Mouse (Mus musculus) spleen, postnatal 36 days (tissue): Measurements from ENCODE around the gene Sh3gl1.
A peak's percentile ranks its signal among the peaks of the same experiment; 100 is the strongest.

Experiments
- DNase-seq, 2 experiments: peaks; one replicate each; pipeline ENCODE4 v3.0.0; 2022; ENCODE audit warnings: low spot score in 2 of 2, mixed read lengths in 1 of 2

Gene Sh3gl1

DNA sequence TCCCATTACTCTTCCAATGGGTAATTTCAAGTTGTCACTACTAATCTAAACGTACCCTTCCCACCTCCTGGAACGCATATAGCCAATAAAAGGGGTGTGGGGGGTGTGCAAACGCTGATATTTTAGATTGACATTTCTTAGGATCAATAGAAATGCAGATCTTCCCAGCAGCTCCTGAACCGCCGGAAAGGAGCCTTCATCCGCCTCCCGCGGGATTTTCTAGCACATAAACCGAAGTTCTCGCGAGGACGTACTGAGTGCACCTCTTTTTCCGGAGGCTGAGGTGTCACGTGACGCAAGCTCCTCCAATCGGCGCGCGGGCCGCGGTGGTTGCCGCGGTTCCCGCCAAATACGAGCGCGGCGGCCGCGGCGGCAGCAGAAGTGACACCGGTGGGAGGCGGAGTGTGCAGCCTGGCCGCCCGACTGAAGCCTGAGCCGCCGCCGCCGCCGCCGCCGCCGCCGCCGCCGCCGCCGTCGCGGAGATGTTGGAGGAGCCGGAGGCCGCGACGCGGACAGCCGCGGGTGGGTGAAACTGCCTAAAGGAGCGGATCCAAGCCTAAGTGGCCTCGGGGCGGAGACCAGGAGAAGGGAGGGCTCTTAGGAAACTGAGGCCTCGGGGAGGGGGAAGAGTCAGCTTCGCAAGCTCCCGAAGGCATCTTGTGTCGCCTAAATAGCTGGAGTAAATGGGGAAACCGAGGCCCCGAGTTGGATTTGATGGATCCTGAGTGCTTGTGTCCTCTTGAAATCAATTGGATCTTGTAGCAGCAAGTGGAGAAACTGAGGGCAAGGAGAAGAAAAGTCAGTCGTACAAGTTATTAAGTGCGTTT, 3.8 kb upstream of the Sh3gl1 start, which contains the start of gene Chaf1a:
Gene Chaf1a (plus strand): TSS at position 410 of the 827 bp plus-strand sequence.
- DNase-seq = peak; percentile 94 to 96

DNA sequence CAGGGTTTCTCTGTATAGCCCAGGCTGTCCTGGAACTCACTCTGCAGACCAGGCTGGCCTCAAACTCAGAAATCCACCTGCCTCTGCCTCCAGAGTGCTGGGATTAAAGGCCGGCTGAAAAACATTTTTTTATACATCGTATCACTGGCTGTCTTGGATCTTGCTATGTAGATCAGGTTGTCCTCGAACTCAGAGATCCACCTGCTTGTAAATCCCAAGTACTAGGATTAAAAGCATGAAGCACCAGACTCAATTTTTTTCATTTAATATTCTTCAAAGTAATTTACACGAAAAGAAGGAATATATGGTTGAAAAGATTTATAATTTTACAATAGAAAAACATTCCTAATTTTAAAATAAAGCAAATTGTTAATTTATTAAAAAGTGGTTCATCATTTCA, 2.9 kb upstream of the Sh3gl1 start:
- DNase-seq = no peak

DNA sequence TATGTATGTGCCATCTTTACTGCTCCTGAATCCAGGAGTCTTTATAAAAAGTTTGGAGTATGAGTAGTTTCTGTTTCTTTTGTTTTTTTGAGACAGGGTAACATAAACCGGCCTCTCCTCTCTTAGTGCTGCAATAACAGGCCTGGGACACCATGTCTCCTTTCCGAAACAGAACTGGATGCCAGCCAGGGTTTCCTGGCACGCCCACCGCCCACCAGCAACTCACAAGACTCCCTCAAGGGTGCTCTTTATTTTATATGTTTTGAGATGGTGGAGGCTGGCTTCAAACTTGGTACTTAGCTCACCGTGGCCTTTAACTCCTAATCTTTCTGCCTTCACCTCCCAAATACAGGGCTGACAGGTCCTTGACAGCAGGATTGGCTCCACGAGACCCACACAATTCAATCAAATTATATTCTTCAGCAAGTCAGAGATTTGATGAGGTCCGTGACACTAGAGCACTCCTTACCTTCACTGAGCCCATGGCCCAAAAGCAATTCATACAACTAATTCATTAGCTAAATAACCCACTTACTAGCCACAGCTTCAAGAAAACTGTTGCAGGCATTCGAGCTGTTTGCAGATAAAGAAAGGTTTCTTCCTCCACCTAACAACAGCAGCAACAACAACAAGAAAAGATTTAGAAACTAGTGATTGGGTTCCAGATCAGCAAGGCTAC, 2.3 kb upstream of the Sh3gl1 start:
- DNase-seq = no peak

DNA sequence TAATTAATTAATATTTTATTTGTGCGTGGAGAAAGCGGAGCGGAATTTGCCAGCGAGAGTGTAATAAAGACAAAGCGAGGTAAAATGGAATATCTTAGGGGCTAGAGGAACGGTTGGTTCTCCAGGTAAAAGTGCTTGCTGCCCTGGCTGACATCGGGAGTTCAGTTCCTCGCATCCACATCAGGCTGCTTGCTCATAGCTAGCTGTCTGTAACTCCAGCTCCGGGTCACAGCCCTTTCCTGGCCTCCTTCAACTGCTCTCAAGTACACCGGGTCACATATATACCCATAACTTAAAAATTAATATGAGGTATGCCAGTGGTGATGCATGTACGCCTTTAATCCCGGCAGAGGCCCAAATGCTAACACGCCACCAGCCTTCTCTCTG, 459 bp upstream of the Sh3gl1 start:
- no peak for DNase-seq

DNA sequence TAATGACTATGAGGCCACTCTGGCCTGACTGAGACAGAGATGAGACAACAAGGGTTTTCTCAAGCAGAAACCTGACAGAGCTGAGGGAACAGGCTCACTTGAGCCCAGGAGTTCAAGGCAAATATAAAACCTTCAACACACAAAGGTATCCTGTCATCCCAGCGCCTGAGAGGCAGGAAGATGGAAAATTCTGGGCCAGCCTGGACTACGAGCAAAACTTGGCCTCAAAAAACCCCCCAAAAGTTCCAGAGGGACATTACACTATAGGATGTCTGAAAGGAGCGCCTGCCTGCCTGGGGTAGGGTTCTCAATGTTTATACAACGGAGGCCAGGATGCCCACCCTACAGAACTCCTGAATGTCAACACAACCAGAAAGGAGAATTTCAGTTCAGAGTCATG, 1.2 kb downstream of the Sh3gl1 start:
- DNase-seq = no peak

DNA sequence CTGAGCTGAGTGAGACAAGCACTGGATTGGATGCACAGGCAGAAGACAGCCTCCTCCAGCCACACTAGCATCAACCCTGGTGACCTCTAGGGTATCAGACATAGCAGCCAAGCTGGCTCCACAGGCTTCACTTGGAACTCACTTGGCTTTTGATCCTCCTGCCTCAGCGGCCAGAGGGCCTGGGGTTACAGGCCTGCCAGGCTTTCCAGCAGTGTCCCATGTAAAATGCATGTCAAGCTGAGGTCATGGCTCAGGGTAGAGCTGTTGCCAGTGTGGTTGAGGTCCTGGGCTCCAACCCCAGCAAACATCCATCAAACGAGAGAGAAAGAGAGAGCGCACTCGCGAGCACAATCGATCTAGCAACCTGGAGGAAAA, 1.7 kb downstream of the Sh3gl1 start:
- DNase-seq = no peak

DNA sequence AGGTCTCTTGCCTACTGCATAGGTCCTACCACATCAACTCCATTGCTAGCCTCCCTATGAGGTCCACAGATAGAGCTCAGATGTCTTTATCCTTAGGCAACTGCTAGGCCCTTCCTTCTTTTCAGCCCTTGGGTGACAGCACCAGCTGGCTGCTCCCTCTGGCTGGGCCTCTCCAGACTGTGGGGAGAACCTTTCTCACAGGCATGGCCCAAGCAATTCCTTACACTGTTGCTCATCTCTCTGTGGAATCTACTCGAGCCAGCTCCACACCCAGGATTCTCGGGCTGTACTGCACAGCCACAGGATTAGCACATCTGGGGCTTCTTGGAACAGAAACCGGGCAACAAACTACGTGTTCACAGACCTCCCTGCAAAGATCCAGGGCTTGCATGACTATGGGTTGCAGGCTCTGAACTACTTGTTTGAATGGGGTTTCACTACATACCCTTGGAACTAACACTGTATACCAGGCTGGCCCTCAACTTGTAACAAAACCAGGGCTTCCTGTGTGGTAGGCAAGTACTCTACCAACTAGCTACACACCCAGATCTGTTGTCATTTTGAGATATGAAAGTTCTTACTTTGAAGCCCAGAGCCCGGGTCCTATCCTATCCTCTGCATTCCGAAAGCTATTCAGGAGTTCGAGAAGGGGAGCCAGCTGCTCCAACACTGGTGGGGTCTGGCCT, 2.3 kb downstream of the Sh3gl1 start:
- DNase-seq = no peak

DNA sequence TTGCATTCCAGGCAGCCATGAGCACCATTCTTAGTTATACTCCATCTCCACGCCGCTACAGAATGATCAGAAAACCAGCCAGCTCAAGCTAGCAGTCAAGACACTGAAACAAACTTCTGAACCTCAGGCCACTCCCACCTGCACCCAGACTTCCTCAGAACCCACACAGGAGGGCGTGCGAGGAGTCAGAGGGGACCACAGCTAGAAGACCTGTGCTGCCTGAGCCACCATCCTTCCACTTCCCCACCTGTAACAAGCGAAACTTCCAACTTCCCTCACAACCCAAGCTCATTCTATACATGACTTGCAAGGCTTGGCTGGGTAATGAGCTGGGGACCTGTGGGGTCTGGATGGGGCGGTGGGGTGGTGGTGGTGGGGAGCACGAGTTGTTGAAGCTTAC, 3.6 kb downstream of the Sh3gl1 start:
- peak; percentile 74 to 75 for DNase-seq

DNA sequence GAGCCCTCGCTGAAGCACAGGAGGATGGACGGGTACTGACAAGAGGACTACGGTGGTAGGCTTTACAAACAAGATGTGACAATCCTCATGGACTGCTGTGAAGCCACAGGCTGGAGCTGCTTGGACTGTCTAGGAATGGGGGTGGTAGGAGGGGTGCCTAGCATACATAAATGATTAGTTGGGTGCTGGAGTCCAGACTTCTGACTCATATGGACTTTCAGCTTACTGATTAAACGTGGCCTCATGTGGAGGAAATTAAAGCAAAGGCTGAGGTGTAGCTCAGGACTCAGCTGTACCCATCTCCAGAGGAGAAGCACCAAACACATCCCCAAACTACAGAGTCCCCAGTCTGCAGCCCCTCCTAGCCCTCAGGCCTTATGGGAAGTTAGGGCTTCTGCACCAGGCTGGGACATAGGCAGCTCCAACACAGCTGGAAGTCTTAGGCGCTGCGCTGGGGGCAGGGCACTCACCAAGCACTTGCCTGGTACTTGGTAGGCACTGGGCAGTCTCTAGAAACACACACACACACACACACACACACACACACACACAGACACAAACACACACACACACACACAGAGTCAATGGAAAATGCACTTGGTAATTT, 4.2 kb downstream of the Sh3gl1 start:
- DNase-seq = no peak

DNA sequence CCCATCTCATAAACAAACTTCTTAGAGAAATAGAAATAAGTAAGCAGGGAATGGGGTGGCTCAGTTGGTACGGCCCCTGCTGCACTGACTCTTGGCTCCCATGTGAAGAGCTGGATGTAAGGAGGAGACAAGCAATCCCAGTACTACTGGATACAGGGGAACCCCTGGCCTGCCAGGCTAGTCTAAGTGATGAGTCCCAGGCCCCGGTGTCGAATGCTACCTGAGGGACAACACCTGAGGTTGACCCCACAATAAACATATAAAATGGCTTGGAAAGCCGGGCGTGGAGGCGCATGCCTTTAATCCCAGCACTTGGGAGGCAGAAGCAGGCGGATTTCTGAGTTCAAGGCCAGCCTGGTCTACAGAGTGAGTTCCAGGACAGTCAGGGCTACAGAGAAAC, 5.0 kb downstream of the Sh3gl1 start:
- DNase-seq = no peak

DNA sequence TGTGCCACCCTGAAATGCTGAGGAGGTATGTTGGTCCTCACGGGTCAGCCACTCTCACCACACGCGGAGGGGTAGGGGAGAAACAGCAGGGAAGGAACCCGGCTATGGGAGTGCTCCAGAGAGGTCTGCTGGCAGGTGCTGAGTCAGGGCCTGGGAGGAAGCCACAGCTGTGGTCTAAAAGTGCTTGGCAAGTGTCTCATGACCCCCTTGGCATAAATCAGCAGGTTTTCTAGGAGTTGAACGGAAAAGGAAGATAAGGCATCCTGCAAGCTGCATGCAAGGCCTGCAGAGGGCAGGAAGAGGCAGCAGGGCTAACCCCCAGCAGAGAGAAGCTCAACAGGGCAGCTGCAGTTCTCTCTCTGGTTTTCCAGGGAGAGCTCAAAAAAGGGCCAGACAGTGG, 5.5 kb downstream of the Sh3gl1 start:
- DNase-seq = peak; percentile 34 to 36

DNA sequence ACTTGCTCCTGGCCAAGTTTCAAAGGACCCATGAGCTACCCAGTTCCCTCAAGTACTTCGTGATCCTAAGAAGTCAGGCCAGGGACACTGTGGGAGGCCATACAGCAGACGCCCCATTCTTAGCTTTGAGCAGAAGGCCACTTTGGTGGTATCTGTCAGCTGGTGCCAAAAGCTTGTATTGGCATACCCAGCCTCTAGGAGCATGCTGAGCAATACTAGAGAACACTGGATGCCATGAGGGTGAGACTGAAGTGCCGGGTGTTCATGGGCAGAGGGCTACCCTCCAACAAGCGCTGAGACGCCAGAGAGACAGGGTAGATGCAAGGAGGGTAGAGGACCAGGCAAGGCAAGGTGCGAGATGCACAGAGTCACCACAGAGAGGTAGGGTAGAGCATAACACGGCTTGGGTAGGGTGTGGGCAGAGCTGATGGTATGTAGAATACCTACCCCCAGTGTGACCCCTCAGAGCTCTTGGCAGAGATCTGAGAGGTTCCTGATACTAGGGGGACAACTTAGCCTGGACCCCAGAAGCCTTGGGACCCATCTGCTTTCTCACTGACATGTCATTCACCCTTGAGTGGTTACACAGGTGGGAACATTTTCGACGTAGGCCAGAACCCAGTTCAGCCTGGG, 6.1 kb downstream of the Sh3gl1 start:
- no peak for DNase-seq

DNA sequence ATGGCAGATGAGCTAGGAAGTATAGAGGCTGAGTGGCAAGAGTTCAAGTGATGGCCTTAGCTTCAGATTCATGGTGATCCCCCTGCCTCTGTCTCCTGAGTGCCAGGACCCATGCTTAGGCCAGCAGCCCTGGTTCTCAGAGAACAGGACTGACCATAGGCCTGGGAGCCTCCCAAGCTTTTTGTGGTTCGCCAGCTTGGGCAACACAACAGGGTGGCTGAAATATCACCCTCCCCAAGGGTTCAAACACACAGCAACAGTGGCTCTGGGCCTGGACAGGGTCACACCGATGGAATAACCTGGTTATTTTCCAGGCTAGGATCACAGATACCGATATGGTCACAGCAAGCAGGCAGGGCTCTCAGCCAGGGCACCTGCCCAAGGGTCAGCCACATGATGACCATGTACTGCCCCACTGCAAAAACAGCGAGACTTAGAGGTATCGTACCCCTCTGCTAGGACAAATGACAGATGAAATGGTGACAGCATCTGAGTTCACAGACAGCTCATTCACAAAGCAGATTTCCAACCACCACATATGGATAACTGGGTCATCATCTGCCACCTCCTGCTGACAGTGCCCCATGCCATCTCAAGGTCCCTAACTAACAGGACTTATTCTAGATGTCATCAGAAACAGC, 8.5 kb downstream of the Sh3gl1 start:
- no peak for DNase-seq

DNA sequence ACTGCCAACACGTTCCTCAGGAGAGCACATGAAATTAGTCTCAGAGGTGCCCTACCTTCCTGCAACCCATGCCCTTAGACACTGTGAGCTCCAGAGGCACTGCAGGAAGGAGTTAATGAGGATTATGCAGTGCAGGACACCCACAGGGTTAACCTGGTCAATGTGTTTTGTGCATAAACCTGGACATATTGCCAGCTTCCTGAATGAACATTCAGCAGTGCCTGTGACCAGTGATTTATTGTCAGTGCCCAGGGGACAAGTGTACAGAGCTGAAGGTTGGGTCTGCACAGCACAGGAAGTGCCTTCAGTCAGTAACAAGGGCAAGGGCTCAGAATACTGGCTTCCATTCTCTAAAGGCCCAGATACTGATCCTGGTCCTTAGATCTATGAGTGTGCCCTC, 9.6 kb downstream of the Sh3gl1 start:
- DNase-seq = no peak

DNA sequence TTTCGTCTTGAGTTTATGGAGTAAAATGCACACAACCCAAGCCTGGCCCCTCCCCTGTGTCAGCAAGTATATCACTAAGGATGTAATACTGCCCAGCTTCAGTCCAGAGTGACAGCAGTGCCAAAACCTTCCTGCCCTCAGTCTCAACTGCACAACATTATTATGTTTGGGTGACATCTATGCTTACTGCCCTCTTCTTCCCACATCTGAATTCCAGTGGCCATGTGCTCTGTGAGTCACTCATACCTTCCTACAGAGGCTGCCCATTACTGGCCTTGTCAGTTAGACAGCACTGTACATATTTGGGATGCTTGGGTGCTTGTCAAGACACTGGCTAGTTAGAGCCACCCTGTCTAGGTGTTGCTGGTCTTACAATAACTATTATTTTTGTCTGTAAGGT, 10.1 kb downstream of the Sh3gl1 start:
- no peak for DNase-seq

DNA sequence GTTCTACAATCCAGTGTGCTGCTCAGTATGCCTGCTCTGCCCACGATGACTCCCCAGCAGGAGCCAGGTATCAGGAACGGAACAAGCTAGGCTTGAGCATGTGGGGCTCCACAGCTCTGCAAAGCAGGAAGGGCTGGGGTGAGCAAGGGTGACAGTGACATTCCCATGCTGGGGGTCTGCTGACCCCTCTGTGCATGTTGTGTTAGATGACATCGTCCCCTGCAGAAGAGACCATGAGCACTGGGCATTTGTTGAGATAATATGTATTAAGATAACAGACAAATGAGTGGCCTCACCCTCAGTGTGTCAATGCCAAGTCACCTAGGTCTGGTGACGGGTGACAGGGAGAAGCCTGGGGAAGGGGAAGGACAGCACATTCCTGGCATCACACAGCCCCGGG, 11.5 kb downstream of the Sh3gl1 start:
- no peak for DNase-seq

DNA sequence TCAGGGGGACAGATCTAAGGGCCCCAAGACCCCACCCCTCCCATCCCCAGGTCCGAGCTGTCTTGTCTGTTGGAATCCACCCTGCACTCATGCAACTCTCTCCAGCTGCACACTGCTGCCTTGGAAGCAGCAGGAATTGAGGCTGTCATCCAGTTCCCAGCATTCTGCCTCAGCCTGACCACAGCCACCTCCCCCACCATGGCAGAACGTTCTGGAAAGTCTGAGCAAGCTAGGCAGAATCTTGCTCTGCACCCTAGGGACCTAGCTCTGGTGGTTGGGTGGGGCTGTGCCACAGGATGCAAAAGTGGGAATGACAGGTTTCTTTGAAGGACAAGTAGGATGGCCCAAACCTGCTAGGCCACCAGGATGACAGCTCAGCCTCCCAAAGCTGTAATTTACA, 12.0 kb downstream of the Sh3gl1 start:
- no peak for DNase-seq

DNA sequence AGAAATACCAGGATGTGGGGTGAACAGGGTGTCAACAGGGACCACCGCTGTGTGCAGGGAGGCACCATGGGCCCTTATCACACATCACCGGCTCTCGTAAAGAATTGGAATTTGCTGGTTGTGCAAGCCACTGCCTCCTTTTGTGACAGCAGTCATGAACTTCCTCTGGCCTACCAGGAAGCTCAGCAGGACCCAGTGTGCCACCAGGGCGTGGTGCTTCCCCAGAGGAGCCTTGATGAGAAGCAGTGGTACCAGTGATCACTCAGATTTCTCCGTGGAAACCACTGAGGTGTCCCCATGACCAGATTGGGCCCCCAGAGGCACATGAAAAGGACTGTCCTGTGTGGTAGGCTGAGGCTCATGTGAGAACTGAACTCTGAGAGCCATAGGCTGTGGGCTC, 13.0 kb downstream of the Sh3gl1 start:
- DNase-seq = peak; percentile 41 to 48

DNA sequence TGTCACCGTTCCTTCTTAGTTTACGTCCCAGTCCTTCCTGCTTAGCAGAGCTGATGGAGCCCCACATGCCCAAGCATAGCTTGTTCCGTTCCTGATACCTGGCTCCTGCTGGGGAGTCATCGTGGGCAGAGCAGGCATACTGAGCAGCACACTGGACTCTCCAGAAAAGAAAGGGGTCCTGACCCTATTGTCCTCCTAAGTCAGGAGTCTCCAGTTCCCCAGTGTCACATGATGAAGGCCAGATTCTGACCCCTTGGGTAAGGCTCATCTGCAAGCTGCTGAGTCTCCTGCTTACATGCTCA, 13.5 kb downstream of the Sh3gl1 start:
- DNase-seq = no peak

DNA sequence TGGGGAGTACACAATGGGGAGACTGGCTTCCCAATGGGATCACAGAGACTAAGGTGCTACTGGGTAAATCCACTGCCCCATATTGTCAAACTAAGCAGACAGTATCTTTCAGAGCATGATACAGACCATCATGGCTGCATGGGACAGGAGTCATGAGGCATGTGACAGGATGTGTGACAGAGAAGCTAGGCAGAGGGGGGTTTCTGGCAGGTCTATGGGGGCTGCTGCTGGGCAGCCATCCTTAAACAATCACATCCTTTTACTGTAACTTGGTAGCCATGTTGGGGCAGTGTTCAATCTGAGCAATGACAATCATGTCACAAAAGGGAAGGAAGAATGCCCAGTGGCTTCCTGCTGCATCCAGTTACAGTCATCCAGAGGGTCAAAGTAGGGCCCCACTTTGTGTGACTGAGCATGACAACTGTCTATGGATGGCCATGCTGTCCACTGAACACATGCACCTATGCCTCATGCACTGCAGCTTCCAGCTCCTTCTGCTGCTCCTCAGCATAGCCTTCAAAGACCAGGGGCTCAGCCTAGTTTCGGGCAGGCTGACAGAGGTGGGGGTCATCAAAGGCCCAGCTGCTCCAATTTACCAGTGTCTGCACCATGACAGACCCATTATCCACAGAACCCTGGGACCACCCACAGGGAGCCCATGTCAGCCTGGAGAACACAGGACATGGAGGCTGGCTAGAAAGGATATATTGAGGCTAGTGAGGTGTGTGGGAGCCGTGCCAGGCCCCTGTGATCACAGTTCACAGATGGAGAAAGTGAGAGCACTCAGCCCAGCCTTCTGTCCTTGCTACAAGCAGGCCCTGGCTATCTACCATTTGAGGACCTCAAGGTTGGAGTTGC, 14.1 kb downstream of the Sh3gl1 start:
- peak; percentile 49 to 54 for DNase-seq
